Mouse (Mus musculus) stomach, embryonic 14.5 days (tissue): ENCODE results near the gene Msh5. TPM values are rescaled to one million over a fixed set of nuclear protein-coding genes. Genes with fewer than 3 reads are reported as not detected.

Experiments
- ATAC-seq: fragments of 200-750 bp; cut with Nextera tagmentation; 2 replicates; pipeline ENCODE4 v1.8.0; 2017; ENCODE audit warnings: low read depth, moderate TSS enrichment; ENCODE audit not compliant: insufficient number of reproducible peaks, insufficient read depth, low FRiP score
- H3K27ac ChIP-seq: fragments of 300-500 bp; sonication (generic); 2 replicates; pipeline ENCODE4 v1.5.1; 2014; ENCODE audit warnings: mild to moderate bottlenecking, low read length, moderate library complexity, mixed read lengths
- H3K27me3 ChIP-seq: fragments of 300-500 bp; sonication (generic); 2 replicates; pipeline ENCODE4 v1.6.1; 2014; ENCODE audit warnings: low read length, control low read depth, mixed read lengths; ENCODE audit not compliant: control insufficient read depth, insufficient read depth
- H3K36me3 ChIP-seq: fragments of 300-500 bp; sonication (generic); 2 replicates; pipeline ENCODE4 v1.6.1; 2014; ENCODE audit warnings: mild to moderate bottlenecking, control low read depth, low read length, moderate library complexity, mixed read lengths; ENCODE audit not compliant: control insufficient read depth, insufficient read depth
- H3K4me1 ChIP-seq: fragments of 300-500 bp; sonication (generic); 2 replicates; pipeline ENCODE4 v1.6.1; 2014; ENCODE audit warnings: low read length, control low read depth, mixed read lengths; ENCODE audit not compliant: control insufficient read depth, insufficient read depth
- H3K4me2 ChIP-seq: fragments of 300-500 bp; sonication (generic); replicated peaks from 2 replicates; pipeline ENCODE4 v1.6.1; 2014; ENCODE audit warnings: low read depth, low read length, control low read depth
- H3K4me3 ChIP-seq: fragments of 300-500 bp; sonication (generic); 2 replicates; pipeline ENCODE4 v1.5.1; 2014; ENCODE audit warnings: low read depth, low read length, control low read depth
- H3K9ac ChIP-seq: fragments of 300-500 bp; sonication (generic); replicated peaks from 2 replicates; pipeline ENCODE4 v1.6.1; 2014; ENCODE audit warnings: low read depth, mild to moderate bottlenecking, control low read depth, low read length, moderate library complexity, mixed read lengths
- H3K9me3 ChIP-seq: fragments of 300-500 bp; sonication (generic); 2 replicates; pipeline ENCODE4 v1.6.1; 2016; ENCODE audit warnings: low read depth, low read length, control low read depth; ENCODE audit not compliant: control insufficient read depth
- WGBS: fragments of 180-500 bp; shearing (Covaris S2); extraction: QIAGEN DNeasy Blood & Tissue Kit; methylation state at CpG from one replicate; pipeline ENCODE4 v1.1.7; 2014; 5-methylcytosine and 5-hydroxymethylcytosine counted together
- polyA plus RNA-seq: library from polyadenylated mRNA; unstranded; fragments of >200 nt; fragmentation: Nextera tagmentation; extraction: Ambion mirVana; gene quantifications from 2 replicates; pipeline ENCODE4 v1.2.1, GENCODE M21; 2014

Msh5 gene
- polyA plus RNA-seq, 1 experiment from 2014 or later: 3.8 TPM

DNA sequence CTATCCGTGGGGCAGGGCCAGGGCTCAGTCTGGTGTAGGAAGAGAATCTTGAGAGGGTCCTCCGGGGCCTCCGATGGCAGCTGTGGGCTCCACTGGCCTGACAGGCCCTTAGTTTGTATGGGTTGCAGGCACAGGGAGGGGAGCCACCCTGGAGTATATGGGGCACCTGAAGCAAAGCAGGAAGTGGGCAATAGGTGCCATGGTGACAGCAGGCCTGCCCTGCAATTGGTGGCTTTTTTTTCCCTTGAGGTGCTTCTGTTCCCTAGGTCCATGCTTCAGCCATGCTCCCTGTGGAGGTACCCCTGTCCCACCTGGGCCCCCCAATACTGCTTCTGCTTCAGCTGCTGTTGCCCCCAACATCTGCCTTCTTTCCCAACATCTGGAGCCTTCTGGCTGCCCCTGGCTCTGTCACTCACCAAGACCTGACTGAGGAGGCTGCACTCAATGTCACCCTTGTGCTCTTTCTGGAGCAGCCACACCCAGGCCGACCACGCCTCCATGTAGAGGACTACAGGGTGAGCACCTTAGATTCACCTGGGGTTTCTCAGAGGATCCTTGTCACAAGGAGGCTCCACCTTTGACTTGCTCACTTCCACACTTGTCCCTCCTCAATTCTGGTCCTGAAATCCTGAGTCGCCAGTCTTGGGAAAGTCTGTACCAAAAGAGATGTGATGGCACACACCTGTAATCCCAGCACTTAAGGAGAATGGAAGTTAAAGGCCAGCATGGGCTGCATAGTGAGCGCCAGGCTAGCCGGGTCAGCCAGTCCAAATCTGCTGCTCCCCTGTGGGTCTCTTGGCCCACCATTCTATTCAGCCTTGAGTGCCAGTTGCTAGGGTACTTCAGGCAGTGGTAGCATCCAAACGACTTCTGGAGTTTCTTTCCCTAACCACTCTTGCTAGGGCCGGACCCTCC lies 29.5 kb downstream of the Msh5 start:
- Histone ChIP-seq H3K4me2 (no peak overlapping the region), H3K9me3 (no peaks in the 10 kb centered on the region), H3K4me1 (peaks cover 3% of the 10 kb centered on the region; the same call in 1 of the 2 replicates), H3K4me3 (no peak overlapping the region), H3K9ac (no peak overlapping the region), H3K36me3 (peaks cover 43% of the 10 kb centered on the region), H3K27ac (no peak overlapping the region), H3K27me3 (no peaks in the 10 kb centered on the region)
- no peak for ATAC-seq
- 77% methylated on average over 10 of the region's 10 CpGs for WGBS

DNA sequence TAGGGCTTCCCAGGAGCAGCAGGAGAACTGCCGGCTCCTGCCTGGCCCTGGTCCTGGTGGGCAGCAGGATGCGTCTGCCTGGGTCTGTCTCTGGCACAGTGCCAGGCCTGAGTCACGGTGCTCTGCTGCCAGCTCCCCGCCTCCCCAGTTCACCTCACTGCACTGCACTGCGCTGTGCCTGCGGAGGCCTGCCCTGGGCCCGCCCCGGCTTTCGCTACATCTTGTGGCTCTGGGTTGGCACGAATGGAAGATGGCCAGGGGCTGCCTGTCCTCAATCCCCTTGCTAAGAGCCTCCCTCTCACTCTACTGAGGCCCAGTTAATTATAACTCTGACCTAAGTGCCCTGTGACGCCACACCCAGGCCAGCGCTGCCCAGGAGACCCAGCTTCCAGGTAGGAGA lies 30.2 kb downstream of the Msh5 start, which contains the start of gene Vwa7:
Gene Vwa7 (plus strand): TSS at position 204 of the 400 bp plus-strand sequence.
- peaks cover 1% of the 10 kb centered on the region; the same call in 1 of the 2 replicates for H3K4me1 ChIP-seq
- no peak within 1 kb of the TSS for H3K4me3 ChIP-seq
- no peak within 1 kb of the TSS for H3K9ac ChIP-seq
- peaks cover 50% of the 10 kb centered on the region for H3K36me3 ChIP-seq
- no peaks in the 10 kb centered on the region for H3K9me3 ChIP-seq
- WGBS: 60% methylated on average over 12 of the region's 12 CpGs
- no peak for ATAC-seq
- H3K27ac ChIP-seq: no peak within 1 kb of the TSS
- no peaks in the 10 kb centered on the region for H3K27me3 ChIP-seq
- no peak within 1 kb of the TSS for H3K4me2 ChIP-seq

DNA sequence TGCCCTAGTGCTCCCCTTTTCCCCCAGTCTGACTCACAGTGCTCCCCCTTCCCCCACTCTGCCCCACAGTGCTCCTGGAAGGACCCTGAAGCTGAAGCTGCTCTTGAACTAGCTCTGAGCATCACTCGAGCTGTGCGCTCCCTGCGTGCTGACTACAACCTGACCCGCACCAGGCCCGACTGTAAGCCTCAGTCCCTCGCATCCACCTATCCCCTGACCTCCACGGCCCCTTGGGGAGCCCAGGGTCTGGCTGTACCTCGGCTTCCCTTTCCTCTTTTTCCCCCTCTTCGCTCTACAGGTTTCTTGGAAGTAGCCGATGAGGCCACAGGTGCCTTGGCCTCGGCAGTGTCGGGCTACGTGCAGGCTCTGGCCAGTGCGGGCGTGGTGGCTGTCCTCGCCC lies 31.2 kb downstream of the Msh5 start:
- ATAC-seq: no peak
- no peaks in the 10 kb centered on the region for H3K4me1 ChIP-seq
- H3K9ac ChIP-seq: no peak overlapping the region
- peaks cover 60% of the 10 kb centered on the region for H3K36me3 ChIP-seq
- no peaks in the 10 kb centered on the region for H3K9me3 ChIP-seq
- H3K4me2 ChIP-seq: no peak overlapping the region
- H3K4me3 ChIP-seq: no peak overlapping the region
- 91% methylated on average over 16 of the region's 16 CpGs for whole genome bisulfite sequencing
- H3K27ac ChIP-seq: no peak overlapping the region
- H3K27me3 ChIP-seq: no peaks in the 10 kb centered on the region

DNA sequence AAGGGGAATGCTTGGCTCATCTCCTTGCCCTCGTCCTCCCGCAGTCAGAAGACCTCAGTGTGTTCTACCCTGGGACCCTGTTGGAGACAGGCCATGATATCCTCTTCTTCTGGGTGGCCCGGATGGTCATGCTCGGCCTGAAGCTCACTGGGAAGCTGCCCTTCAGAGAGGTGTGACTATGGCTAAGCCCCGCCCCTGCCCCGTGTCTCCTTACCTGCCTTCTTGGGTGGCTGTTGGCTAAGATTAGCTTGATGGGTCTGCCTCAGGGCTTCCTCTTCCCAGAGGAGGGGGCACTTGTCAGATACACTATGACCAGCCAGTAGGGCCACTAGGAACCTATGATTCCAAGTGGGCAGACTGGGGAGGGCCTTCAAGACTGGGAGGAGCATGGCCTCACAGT lies 33.3 kb downstream of the Msh5 start:
- Histone ChIP-seq H3K9ac (no peak overlapping the region), H3K27me3 (no peaks in the 10 kb centered on the region), H3K4me1 (no peaks in the 10 kb centered on the region), H3K27ac (no peak overlapping the region), H3K4me2 (no peak overlapping the region), H3K4me3 (no peak overlapping the region), H3K36me3 (peaks cover 67% of the 10 kb centered on the region), H3K9me3 (no peaks in the 10 kb centered on the region)
- WGBS: 82% methylated on average over 6 of the region's 6 CpGs
- ATAC-seq: no peak

DNA sequence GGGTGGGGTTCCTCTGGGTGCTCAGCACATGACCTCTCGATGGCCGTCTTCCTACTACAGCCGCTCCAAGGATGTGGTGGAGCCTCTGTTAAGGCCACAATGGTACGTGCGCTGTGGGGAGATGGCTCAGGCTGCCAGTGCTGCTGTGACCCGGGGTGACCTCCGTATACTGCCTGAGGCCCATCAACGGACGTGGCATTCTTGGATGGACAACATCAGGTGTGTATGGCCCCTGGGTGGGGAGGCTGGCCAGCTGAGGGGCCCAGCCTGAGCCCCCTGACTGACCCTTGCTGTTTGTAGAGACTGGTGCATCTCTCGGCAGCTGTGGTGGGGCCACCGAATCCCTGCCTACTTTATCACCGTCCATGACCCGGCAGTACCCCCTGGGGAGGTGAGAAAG lies 34.1 kb downstream of the Msh5 start:
- Histone ChIP-seq H3K9ac (no peak overlapping the region), H3K9me3 (no peaks in the 10 kb centered on the region), H3K4me1 (no peaks in the 10 kb centered on the region), H3K4me2 (no peak overlapping the region), H3K27me3 (no peaks in the 10 kb centered on the region), H3K4me3 (no peak overlapping the region), H3K27ac (no peak overlapping the region), H3K36me3 (peaks cover 74% of the 10 kb centered on the region)
- no peak for ATAC-seq
- WGBS: 78% methylated on average over 13 of the region's 13 CpGs

DNA sequence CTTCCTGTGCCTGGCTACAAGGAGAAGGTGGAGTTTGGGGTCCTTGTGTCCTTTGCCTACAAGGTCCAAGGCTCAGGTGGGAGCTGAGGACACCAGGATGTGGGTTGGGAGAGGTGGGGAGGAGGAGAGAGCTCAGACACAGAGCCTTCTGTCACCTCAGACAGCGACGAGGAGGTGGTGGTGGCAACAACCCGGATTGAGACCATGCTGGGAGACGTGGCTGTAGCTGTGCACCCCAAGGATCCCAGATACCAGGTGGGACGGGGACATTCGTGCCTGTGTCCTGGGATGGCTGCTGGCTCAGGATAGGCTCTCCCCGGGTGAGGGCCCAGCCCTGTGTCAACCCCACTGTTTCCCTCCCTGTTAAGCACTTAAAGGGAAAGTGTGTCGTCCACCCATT lies 35.1 kb downstream of the Msh5 start:
- Histone ChIP-seq H3K36me3 (peaks cover 82% of the 10 kb centered on the region), H3K4me1 (no peaks in the 10 kb centered on the region), H3K4me3 (no peak overlapping the region), H3K9ac (no peak overlapping the region), H3K27me3 (no peaks in the 10 kb centered on the region), H3K9me3 (no peaks in the 10 kb centered on the region), H3K4me2 (no peak overlapping the region), H3K27ac (no peak overlapping the region)
- no peak for ATAC-seq
- 91% methylated on average over 8 of the region's 8 CpGs for WGBS

DNA sequence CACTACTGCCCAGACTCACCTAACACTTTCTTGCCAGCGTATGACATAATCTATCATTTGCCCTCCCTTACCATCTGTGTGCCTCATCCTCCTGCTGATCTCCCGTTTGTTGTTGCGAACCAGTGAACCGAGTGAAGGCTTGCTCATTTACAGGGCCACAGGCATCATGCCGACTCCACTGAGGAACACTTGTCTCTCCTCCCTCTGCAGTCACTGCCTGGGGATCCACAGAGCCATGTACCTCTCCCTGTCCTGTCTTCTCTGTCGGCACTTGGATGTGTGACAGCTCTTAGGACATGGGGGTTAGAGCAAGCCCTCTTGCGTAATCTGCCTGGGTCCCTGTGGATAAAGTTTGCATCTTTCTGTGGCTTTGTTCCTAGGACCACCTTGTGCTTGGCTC lies 37.0 kb downstream of the Msh5 start:
- no peak for ATAC-seq
- WGBS: 89% methylated on average over 7 of the region's 7 CpGs
- Histone ChIP-seq H3K27ac (no peak overlapping the region), H3K4me3 (no peak overlapping the region), H3K9ac (no peak overlapping the region), H3K27me3 (no peaks in the 10 kb centered on the region), H3K4me1 (no peaks in the 10 kb centered on the region), H3K36me3 (peaks cover 79% of the 10 kb centered on the region), H3K4me2 (no peak overlapping the region), H3K9me3 (no peaks in the 10 kb centered on the region)

DNA sequence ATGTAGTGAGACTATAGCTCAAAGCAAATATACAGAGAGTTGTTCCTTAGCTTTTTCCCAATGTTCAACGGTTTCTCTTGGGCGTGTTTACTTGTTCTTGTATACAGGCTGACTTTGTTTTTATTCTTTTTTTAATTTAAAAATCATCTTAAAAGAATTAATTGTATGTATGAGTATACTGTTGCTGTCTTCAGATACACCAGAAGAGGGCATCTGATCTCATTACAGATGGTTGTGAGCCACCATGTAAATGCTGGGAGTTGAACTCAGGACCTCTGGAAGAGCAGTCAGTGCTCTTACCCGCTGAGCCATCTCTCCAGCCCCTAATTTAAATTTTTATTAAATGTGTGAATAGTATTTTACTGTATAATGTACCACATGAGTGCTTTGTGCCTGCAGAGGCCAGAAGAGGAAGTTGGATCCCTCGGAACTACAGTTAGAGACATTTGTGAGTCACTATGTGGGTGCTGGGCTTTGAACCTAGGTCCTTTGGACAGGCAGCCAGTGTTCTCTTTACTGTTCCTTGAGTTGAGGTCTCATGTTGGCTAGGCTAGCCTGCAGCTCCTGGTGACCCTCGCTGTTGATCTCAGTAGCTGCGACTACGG lies 39.1 kb downstream of the Msh5 start:
- no peak for ATAC-seq
- H3K36me3 ChIP-seq: peaks cover 64% of the 10 kb centered on the region
- no peak overlapping the region for H3K27ac ChIP-seq
- H3K4me3 ChIP-seq: no peak overlapping the region
- H3K4me1 ChIP-seq: peaks cover 11% of the 10 kb centered on the region
- H3K27me3 ChIP-seq: no peaks in the 10 kb centered on the region
- no peaks in the 10 kb centered on the region for H3K9me3 ChIP-seq
- 94% methylated on average over 7 of the region's 7 CpGs for WGBS
- no peak overlapping the region for H3K4me2 ChIP-seq
- H3K9ac ChIP-seq: no peak overlapping the region
